Mouse (Mus musculus): ENCODE results near the gene Csmd2.

DNA sequence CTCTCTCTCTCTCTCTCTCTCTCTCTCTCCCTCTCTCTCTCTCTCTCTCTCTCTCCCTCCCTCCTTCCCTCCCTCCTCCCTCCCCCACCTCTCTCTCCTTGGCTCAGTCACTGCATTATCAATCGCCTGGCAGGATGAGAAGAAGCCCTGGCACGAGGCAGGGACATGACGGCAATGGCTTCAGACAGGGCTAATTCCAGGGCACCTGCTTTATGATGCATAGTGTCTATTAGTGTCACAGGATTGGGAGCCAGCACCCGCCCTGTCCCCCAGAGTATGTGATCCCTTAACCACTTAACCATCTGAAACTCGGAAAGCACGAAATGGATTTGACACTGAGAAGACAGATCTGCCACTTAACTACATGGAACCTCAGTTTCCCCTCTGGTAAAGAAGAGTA, 384.1 kb downstream of the Csmd2 start:
- no peak for TF ChIP-seq CTCF (IDR thresholded peaks at IDR 0.05; ENCODE audit: control insufficient read depth, insufficient read depth, low read length)
- no peak for TF ChIP-seq POLR2A (IDR thresholded peaks at IDR 0.05; ENCODE audit: borderline replicate concordance, control insufficient read depth, low read depth, low read length)
